Mouse (Mus musculus) bone marrow macrophage, adult 2 months (primary cell): ENCODE measurements around the gene Rps6ka3.

Experiments used
- CTCF ChIP-seq: IDR thresholded peaks from 2 replicates; pipeline ENCODE4 v1.5.1; 2012; ENCODE audit warnings: low read depth, mild to moderate bottlenecking, low read length, moderate library complexity
- POLR2A ChIP-seq: IDR thresholded peaks from 2 replicates; pipeline ENCODE4 v1.6.1; 2012; ENCODE audit warnings: mild to moderate bottlenecking, low read depth, low read length, borderline replicate concordance

DNA sequence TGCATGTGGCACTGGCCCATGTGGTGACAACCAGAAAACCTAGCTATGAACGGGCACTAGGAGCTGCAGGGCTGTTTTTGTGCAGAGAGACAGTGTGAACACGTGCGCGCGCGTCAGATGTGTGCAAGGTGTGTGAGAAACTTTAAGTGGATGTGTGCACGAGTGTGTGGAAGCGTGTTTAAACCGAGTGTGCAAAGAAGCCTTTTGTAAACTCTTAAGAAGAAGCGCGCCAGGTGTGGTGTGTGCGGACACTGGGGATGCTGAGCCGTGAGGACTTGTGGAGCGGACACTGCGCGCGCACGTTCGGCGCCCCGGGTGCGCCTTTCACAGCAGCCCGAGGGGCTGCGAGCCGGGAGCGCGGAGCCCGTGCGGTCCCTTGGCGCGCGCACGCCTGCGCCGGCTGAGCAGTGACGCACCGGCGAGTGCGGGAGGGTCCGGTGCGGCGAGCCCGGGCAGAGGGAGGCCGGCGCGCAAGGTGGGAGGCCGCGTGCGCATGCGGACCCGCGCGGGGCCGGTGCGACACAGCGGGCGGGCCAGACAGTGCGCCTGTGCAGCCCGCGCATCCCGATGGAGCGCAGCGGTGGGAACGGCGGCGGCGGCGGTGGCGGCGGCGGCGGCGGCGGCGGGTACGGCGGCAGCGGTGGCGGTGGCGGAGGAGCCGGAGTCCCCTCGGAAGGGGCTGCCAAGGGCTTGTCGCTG lies 204.2 kb downstream of the Rps6ka3 start, which contains the start of gene Map7d2:
- TF ChIP-seq CTCF (no peak), POLR2A (no peak)
